Mouse (Mus musculus) c-Kit-positive CD71-positive TER-119-negative erythroid progenitor cells, embryonic 14.5 days (primary cell): Measurements from ENCODE around the gene Olfr1245.
"Not testable (repeated sequence)": the region's sequence is repeated elsewhere in the genome, so short reads cannot be mapped to it uniquely, and the experiment has no call there.

Experiments
- DNase-seq: peaks from one replicate; pipeline ENCODE4 v3.0.0-alpha.2; 2013; ENCODE audit warnings: low read depth

Olfr1245 gene

DNA sequence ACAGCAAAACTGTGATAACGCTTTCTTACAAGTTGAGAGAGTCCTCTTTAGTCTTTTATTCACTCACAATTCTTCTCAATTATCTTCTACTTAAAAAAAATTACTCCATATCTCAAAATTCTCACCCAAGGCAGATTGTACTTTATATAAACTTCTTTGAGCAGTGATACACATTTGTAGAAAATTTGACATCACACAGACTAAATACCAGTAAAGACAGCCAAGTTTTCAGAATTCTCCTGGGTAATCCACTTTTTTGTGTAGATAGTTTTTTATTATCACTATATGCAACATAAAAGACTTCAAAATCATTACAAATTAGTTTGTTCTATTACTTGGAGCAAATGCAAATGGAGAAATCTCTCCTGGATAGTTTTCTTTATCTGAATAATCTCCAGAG, at the start of gene Olfr1245:
Olfr1245 (minus strand) TSS at position 101 of the 400 bp plus-strand sequence.
- DNase-seq: no peak

DNA sequence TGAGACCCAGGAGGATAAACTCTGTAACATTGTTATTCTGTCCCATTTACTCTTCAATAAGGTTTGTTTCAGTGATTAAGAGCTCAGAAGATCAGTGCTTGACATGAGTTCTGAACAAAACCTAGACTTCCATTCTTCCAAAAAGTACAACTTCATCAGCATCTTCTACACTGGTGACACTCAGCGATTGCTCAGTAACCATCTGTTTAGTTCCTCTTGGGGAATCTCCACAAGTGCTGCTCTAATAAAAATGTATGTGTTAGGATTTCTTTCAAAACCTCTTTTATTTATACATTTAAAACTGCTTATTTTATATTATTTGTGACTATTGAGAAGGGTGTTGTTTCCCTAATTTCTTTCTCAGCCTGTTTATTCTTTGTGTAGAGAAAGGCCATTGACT, 39.9 kb upstream of the Olfr1245 start, which contains the start of gene Olfr1248:
Olfr1248 (minus strand) TSS at position 101 of the 400 bp plus-strand sequence.
- not testable (repeated sequence) for DNase-seq

DNA sequence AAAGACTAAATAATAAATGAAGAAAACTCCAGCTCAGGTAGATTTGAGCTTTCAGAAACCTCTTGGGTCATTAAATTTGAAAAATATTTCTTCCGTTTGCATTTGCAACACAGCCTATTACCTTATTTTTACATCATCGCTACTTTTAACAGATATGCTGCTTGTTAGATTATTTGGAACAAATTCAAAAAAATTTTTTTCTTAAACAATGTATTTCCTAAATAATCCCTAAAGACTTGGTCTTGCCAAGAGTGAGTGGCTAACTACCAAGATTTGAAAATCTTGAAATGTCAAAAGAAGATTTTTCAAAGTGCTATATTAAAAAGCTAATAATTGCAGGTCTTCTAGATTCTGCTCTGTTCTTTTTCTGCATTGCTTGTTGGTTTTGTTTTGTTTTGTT, 35.8 kb upstream of the Olfr1245 start, which contains the start of gene Olfr1247:
Olfr1247 (minus strand) TSS at position 101 of the 400 bp plus-strand sequence.
- no peak for DNase-seq

DNA sequence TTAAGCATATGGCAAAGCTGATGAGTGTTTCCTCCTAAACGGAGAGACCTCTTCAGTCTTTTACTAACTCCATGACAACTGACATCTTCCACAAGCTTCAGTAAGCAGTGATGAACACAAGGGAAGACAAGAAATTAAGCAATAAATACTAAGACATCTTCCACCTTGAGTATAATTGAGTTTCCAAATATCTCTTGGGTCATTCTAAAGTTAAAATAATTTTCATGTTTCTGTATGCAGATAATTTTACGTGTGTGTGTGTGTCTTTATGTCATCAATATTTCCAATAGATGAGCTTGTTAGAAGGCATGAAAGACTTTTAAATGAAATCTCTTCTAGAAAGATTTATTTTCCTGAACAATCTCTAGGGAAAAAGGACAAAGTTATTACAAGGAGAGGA, 14.8 kb upstream of the Olfr1245 start, which contains the start of gene Olfr1246:
Olfr1246 (minus strand) TSS at position 101 of the 400 bp plus-strand sequence.
- DNase-seq: no peak

DNA sequence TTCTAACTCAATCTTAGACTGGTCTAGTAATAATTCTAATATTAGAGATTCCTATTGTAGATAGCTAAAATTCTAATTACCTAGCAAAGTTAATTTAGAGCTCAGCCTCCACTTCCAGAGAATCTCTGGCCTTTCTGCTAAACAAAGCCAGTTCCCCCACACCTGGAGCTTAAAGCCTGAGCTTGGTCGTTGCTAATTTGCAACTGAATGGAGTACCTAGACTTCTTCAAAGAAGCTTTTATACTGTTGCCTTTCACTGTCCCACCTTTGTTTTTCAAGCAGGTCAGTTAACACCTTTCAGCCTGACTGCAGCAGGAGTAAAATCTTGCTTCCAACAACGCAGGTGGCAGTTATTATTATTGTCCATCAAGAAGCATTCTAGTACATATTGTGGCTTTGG, 15.5 kb downstream of the Olfr1245 start:
- DNase-seq: not testable (repeated sequence)

DNA sequence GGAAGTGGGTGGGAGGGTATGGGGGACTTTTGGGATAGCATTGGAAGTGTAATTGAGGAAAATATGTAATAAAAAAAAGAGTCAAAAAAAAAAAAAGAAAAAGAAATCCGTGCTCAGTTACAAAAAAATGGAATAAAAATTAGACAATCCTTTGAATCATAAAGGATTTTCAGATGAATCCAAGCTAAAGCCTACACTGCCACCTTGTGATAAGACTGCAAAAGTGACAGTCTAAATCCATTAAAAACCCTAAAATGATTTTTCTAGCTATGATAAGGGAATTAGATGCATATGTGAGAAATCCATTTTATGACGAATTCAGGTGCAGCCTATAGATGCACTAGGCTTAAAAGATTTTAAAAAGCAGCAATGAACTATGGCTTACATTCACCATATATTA, 33.7 kb downstream of the Olfr1245 start:
- DNase-seq: no peak

DNA sequence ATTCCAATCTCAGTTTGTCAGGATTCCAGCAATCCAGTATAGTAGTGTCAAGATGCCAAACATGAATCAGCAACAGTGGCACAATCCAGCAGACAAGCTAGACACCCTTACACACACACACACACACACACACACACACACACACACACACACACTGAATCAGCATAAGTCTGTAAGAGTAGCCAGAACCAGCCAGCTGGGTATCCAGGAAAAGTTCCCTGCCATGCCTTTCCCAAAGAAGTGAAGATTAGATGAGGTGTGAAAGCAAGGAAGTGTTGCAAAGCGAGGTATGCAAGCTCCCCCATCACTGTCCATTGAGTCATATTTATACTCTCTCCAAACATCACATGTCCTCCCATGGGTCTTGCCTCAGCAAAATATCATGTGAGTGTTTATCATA, 38.3 kb downstream of the Olfr1245 start:
- DNase-seq: no peak

DNA sequence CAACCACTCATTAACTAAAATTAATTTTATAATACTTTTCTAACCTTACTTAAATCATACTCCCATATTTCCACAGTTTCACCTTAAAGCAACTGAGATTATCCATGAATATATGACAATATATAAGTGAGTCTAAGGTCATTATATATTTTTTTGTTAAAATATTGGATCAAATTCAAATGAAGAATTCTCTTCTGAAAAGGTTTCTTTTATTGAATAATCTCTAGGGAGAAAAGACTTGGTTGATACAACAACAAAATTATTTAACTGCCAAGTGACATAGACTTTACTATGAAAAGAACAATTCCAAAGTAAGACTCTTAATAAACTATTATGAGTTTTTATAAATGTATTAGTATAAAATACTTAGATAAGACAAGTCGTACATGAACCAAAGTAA, 46.9 kb downstream of the Olfr1245 start, which contains the start of gene Olfr1243:
Olfr1243 (minus strand) TSS at position 101 of the 400 bp plus-strand sequence.
- no peak for DNase-seq
